Mouse (Mus musculus): Measurements from ENCODE around the gene Slc7a11. TPM values are rescaled to one million over a fixed set of nuclear protein-coding genes. Genes with fewer than 3 reads are reported as not detected.

Slc7a11 gene
- polyA plus RNA-seq, 2 experiments = 2.6 to 5.8 TPM

DNA sequence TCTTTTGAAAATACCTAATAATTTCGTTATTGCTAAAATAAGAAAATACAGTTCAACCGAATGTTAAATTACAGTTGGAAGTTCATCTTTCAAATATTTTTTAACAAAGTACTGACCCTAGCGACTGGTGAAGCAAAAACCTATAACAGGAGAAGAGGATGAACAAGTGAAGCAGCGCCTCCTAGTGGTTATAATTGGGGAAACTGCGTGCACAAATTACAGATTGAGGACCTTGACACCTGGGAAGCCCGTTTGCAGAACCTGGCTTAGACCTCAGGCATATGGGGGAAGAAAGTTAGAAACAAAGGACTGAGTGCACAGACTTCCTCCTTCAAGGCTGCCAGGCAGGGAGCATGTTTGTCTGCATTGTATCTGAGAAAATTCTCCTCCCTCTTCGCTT is 366.4 kb downstream of the Slc7a11 start:
- no peak overlapping the region for H3K4me2 ChIP-seq (replicated peaks; ENCODE audit: low read depth, low read length, severe bottlenecking)
- H3K4me1 ChIP-seq (ENCODE audit: control insufficient read depth, insufficient read depth, low read length) = no peaks in the 10 kb centered on the region
- no peaks in the 10 kb centered on the region for H3K27me3 ChIP-seq (ENCODE audit: control insufficient read depth, insufficient read depth, low read length)
- H3K9me3 ChIP-seq (ENCODE audit: control insufficient read depth, low read length) = no peaks in the 10 kb centered on the region
- peak; percentile 41; the same call in 1 of the 2 replicates for ATAC-seq (ENCODE audit: low FRiP score, low read depth)
- TF ChIP-seq POLR2A (IDR thresholded peaks at IDR 0.05; ENCODE audit: borderline replicate concordance, extremely low read depth, insufficient read depth, insufficient read length) = no peak
- H3K9ac ChIP-seq (ENCODE audit: low read depth, low read length, severe bottlenecking) = no peak overlapping the region
- DNase-seq (ENCODE audit: low spot score) = peak; percentile 80
- H3K36me3 ChIP-seq (ENCODE audit: control insufficient read depth, insufficient read depth, low read length) = no peaks in the 10 kb centered on the region
- H3K4me3 ChIP-seq (replicated peaks; ENCODE audit: low read length) = no peak overlapping the region
- WGBS = 9% methylated on average over 7 of the region's 7 CpGs
- 0 out of 2 replicates have a peak overlapping the region, but pooled peaks have one; percentile 14 for H3K27ac ChIP-seq (replicated peaks; ENCODE audit: low read depth, low read length)

DNA sequence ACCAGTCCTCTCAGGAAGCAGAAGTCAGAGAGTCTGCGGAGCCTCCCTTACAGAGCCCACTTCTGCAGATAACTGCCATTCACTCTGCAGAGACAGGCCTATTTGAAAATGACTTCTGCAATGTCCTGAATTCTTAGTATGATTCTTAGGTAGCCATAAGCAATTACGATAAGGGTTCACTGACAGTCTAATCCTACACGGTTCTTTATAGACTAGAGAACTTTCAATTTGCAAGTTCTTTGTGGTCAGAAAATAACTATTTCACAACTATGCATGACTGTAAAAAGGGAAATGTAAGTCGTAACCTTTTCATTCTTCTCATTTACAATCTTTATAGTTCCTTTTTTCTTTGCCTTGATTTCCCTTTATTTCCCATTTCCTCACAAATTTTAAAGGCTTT is 380.0 kb downstream of the Slc7a11 start:
- DNase-seq (ENCODE audit: low spot score) = no peak
- WGBS = 58% methylated on average over 4 of the region's 4 CpGs
- H3K36me3 ChIP-seq (ENCODE audit: control insufficient read depth, insufficient read depth, low read length) = no peaks in the 10 kb centered on the region

DNA sequence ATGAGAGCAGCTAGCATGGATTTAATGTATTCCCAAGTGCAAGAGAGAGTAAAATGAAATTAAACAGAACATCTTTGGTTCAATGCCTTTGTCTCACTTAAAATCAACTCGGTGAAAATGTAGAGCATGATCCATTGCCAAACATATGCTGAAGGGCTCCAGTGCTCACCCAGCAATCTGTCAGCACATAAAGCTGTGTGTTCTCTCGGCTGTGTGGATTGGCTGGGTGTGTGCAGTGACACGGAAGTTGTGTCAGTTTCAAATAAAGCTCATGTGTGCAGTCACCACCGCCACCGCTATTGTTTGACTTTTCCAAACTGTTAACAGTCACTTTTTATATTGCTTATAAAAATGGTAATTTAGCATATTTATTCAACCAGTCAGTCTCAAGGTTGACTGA is 398.7 kb downstream of the Slc7a11 start:
- WGBS = 26% methylated on average over 5 of the region's 5 CpGs
- H3K9ac ChIP-seq (ENCODE audit: low read depth, low read length, severe bottlenecking) = no peak overlapping the region
- H3K27ac ChIP-seq (replicated peaks; ENCODE audit: low read depth, low read length) = peak overlapping the region; percentile 22; the same call in 1 of the 2 replicates
- H3K36me3 ChIP-seq (ENCODE audit: control insufficient read depth, insufficient read depth, low read length) = no peaks in the 10 kb centered on the region
- peaks cover 15% of the 10 kb centered on the region for H3K4me1 ChIP-seq (ENCODE audit: control insufficient read depth, insufficient read depth, low read length)
- no peak overlapping the region for H3K4me2 ChIP-seq (replicated peaks; ENCODE audit: low read depth, low read length, severe bottlenecking)
- DNase-seq (ENCODE audit: low spot score) (peak; percentile 68), ATAC-seq (ENCODE audit: low FRiP score, low read depth) (peak; percentile 90)
- no peak overlapping the region for H3K4me3 ChIP-seq (replicated peaks; ENCODE audit: low read length)
- H3K9me3 ChIP-seq (ENCODE audit: control insufficient read depth, low read length) = peaks cover 6% of the 10 kb centered on the region; the same call in 1 of the 2 replicates
- no peak for TF ChIP-seq POLR2A (IDR thresholded peaks at IDR 0.05; ENCODE audit: borderline replicate concordance, extremely low read depth, insufficient read depth, insufficient read length)
- H3K27me3 ChIP-seq (ENCODE audit: control insufficient read depth, insufficient read depth, low read length) = no peaks in the 10 kb centered on the region

More for the DNA sequence above, 380.0 kb downstream of the Slc7a11 start:
- Histone ChIP-seq H3K4me2 (replicated peaks; ENCODE audit: low read depth, low read length, severe bottlenecking) (no peak overlapping the region), H3K4me1 (ENCODE audit: control insufficient read depth, insufficient read depth, low read length) (no peaks in the 10 kb centered on the region), H3K9me3 (ENCODE audit: control insufficient read depth, low read length) (no peaks in the 10 kb centered on the region), H3K27ac (replicated peaks; ENCODE audit: low read depth, low read length) (no peak overlapping the region), H3K4me3 (replicated peaks; ENCODE audit: low read length) (no peak overlapping the region), H3K9ac (ENCODE audit: low read depth, low read length, severe bottlenecking) (no peak overlapping the region), H3K27me3 (ENCODE audit: control insufficient read depth, insufficient read depth, low read length) (no peaks in the 10 kb centered on the region)
- no peak for TF ChIP-seq POLR2A (IDR thresholded peaks at IDR 0.05; ENCODE audit: borderline replicate concordance, extremely low read depth, insufficient read depth, insufficient read length)
- no peak for ATAC-seq (ENCODE audit: low FRiP score, low read depth)

DNA sequence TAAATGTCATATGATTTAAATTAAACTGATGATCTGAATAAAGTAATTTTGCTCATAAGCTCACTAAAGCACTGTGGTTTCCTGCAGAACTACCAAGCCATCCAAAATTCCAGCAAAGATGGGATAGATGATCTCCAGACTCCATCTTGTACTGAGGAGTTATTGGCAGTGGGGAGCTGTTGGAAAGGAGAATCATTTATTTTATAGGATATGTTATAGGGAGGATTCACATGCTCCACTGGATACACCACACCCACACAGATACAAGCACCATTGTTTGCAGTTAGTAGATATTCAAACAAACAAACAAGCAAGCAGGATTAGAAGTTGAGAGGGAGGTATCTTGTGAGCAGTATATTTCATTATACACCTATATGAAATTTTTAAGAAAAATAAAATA is 399.3 kb downstream of the Slc7a11 start:
- peak; percentile 36 for DNase-seq (ENCODE audit: low spot score)
- Histone ChIP-seq H3K27ac (replicated peaks; ENCODE audit: low read depth, low read length) (no peak overlapping the region), H3K27me3 (ENCODE audit: control insufficient read depth, insufficient read depth, low read length) (no peaks in the 10 kb centered on the region), H3K9me3 (ENCODE audit: control insufficient read depth, low read length) (peaks cover 6% of the 10 kb centered on the region; the same call in 1 of the 2 replicates), H3K4me3 (replicated peaks; ENCODE audit: low read length) (no peak overlapping the region), H3K36me3 (ENCODE audit: control insufficient read depth, insufficient read depth, low read length) (no peaks in the 10 kb centered on the region), H3K9ac (ENCODE audit: low read depth, low read length, severe bottlenecking) (no peak overlapping the region), H3K4me1 (ENCODE audit: control insufficient read depth, insufficient read depth, low read length) (peaks cover 15% of the 10 kb centered on the region), H3K4me2 (replicated peaks; ENCODE audit: low read depth, low read length, severe bottlenecking) (no peak overlapping the region)
- peak; percentile 53; the same call in 1 of the 2 replicates for ATAC-seq (ENCODE audit: low FRiP score, low read depth)
- no peak for TF ChIP-seq POLR2A (IDR thresholded peaks at IDR 0.05; ENCODE audit: borderline replicate concordance, extremely low read depth, insufficient read depth, insufficient read length)

DNA sequence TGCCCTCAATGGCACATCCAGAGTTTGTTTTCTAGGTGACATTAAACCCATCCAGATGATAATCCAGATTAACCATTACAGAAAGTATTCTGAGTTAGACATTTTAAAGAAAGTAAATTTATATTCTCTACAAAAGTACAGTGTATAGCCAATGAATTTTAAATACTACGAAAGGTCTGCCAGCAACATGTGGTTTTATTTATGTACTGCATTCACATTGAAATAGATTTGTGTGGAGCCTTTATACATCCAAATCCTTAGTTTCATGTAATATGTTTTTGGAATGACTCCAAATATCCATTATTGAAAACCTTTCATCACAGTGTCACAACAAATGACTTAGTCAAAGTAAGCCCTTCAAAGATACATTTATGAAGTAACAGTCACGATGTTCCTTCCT is 402.3 kb downstream of the Slc7a11 start:
- peaks cover 16% of the 10 kb centered on the region for H3K4me1 ChIP-seq (ENCODE audit: control insufficient read depth, insufficient read depth, low read length)
- no peak for TF ChIP-seq POLR2A (IDR thresholded peaks at IDR 0.05; ENCODE audit: borderline replicate concordance, extremely low read depth, insufficient read depth, insufficient read length)
- ATAC-seq (ENCODE audit: low FRiP score, low read depth) = no peak
- H3K4me2 ChIP-seq (replicated peaks; ENCODE audit: low read depth, low read length, severe bottlenecking) = no peak overlapping the region
- no peaks in the 10 kb centered on the region for H3K27me3 ChIP-seq (ENCODE audit: control insufficient read depth, insufficient read depth, low read length)
- no peaks in the 10 kb centered on the region for H3K9me3 ChIP-seq (ENCODE audit: control insufficient read depth, low read length)
- H3K27ac ChIP-seq (replicated peaks; ENCODE audit: low read depth, low read length) = no peak overlapping the region
- no peaks in the 10 kb centered on the region for H3K36me3 ChIP-seq (ENCODE audit: control insufficient read depth, insufficient read depth, low read length)
- 49% methylated on average over 2 of the region's 2 CpGs for WGBS
- DNase-seq (ENCODE audit: low spot score) = peak; percentile 82
- H3K9ac ChIP-seq (ENCODE audit: low read depth, low read length, severe bottlenecking) = no peak overlapping the region
- no peak overlapping the region for H3K4me3 ChIP-seq (replicated peaks; ENCODE audit: low read length)

Measured in limb, embryonic 14.5 days (tissue).